Mouse (Mus musculus) intestine, embryonic 15.5 days (tissue): ENCODE data around the gene Dvl3. TPM values are rescaled to one million over a fixed set of nuclear protein-coding genes. Genes with fewer than 3 reads are reported as not detected.

Source experiments
- ATAC-seq: fragments of 200-750 bp; cut with Nextera tagmentation; 2 replicates; pipeline ENCODE4 v1.8.0; 2017; ENCODE audit warnings: moderate TSS enrichment, moderate library complexity
- H3K27ac ChIP-seq: fragments of 300-500 bp; sonication (generic); 2 replicates; pipeline ENCODE4 v1.5.1; 2015; ENCODE audit warnings: mild to moderate bottlenecking, inconsistent platforms
- H3K27me3 ChIP-seq: fragments of 300-500 bp; sonication (generic); replicated peaks from 2 replicates; pipeline ENCODE4 v1.6.1; 2015; ENCODE audit warnings: inconsistent platforms
- H3K36me3 ChIP-seq: fragments of 300-500 bp; sonication (generic); 2 replicates; pipeline ENCODE4 v1.6.1; 2015; ENCODE audit warnings: inconsistent platforms
- H3K4me1 ChIP-seq: fragments of 300-500 bp; sonication (generic); replicated peaks from 2 replicates; pipeline ENCODE4 v1.6.1; 2015; ENCODE audit warnings: inconsistent platforms
- H3K4me2 ChIP-seq: fragments of 300-500 bp; sonication (generic); replicated peaks from 2 replicates; pipeline ENCODE4 v1.6.1; 2015; ENCODE audit warnings: mild to moderate bottlenecking, inconsistent platforms
- H3K4me3 ChIP-seq: fragments of 300-500 bp; sonication (generic); replicated peaks from 2 replicates; pipeline ENCODE4 v1.5.1; 2015; ENCODE audit warnings: inconsistent platforms
- H3K9ac ChIP-seq: fragments of 300-500 bp; sonication (generic); 2 replicates; pipeline ENCODE4 v1.6.1; 2015; ENCODE audit warnings: inconsistent platforms
- H3K9me3 ChIP-seq: fragments of 300-500 bp; sonication (generic); 2 replicates; pipeline ENCODE4 v1.6.1; 2016; ENCODE audit warnings: inconsistent platforms
- WGBS: fragments of 180-500 bp; shearing (Covaris S2); methylation state at CpG from one replicate; pipeline ENCODE4 v1.1.7; 2015; 5-methylcytosine and 5-hydroxymethylcytosine counted together
- polyA plus RNA-seq: library from polyadenylated mRNA; unstranded; fragments of >200 nt; fragmentation: Nextera tagmentation; extraction: Ambion mirVana; gene quantifications from 2 replicates; pipeline ENCODE4 v1.2.1, GENCODE M21; 2015

The Dvl3 gene
- polyA plus RNA-seq, 1 experiment from 2014 or later = 18.1 TPM

GRCm38 (mm10) chr16:20552594-20552993 lies 35.8 kb downstream of the Dvl3 start:
- Histone ChIP-seq H3K9me3 (no peaks in the 10 kb centered on the region), H3K4me1 (peaks cover 10% of the 10 kb centered on the region), H3K9ac (no peak overlapping the region), H3K27ac (no peak overlapping the region), H3K36me3 (peaks cover 29% of the 10 kb centered on the region), H3K27me3 (no peaks in the 10 kb centered on the region), H3K4me3 (no peak overlapping the region), H3K4me2 (no peak overlapping the region)
- WGBS = 88% methylated on average over 1 of the region's 1 CpGs
- no peak for ATAC-seq

DNA sequence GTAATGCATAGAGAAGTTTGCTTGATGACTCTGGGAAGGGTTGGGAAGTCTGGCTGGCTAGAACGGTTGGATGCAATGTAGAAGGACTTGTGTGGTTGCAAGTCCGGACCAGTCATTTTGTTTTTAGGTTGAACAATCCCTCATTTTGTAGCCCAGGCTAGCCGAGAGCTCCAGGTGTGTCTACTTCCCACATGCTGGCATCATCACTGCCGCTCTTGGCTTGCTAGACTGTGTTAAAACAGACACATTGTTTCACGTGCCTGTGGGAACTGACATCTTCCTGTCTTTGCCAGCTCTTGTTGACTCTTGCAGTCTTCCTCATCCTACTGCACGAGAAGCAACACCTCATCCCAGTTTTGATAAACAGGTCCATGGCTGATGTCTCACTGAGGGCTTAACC lies 38.2 kb downstream of the Dvl3 start:
- Histone ChIP-seq H3K27me3 (no peaks in the 10 kb centered on the region), H3K4me3 (no peak overlapping the region), H3K36me3 (peaks cover 47% of the 10 kb centered on the region), H3K27ac (no peak overlapping the region), H3K9ac (no peak overlapping the region), H3K4me2 (no peak overlapping the region), H3K4me1 (no peaks in the 10 kb centered on the region), H3K9me3 (no peaks in the 10 kb centered on the region)
- WGBS = 90% methylated on average over 6 of the region's 6 CpGs
- ATAC-seq = no peak

DNA sequence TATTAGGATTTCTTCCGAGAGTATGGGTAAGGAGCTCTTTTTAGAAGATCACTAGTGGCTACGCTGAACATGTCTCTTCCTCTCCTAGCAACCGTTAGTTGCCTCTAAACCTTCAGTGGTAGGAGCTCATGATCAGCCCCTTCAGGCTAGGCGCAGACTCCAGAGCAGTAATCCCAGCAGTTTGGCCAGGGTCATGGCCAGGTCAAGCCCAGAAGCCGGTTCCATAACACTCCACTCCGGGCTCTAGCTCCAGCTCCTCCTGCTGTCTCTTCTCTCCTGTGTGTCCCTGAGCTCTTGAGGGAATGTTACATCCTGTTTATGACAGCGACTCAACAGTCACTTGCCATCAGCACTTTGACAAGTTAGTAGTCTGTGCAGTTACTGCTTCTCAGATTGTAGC lies 40.6 kb downstream of the Dvl3 start:
- Histone ChIP-seq H3K36me3 (peaks cover 40% of the 10 kb centered on the region), H3K9ac (no peak overlapping the region), H3K27me3 (no peaks in the 10 kb centered on the region), H3K4me3 (no peak overlapping the region), H3K4me2 (no peak overlapping the region), H3K9me3 (no peaks in the 10 kb centered on the region), H3K27ac (no peak overlapping the region), H3K4me1 (no peaks in the 10 kb centered on the region)
- ATAC-seq = no peak
- WGBS = 56% methylated on average over 7 of the region's 7 CpGs

- H3K36me3 ChIP-seq = peaks cover 10% of the 10 kb centered on the region
- no peak overlapping the region for H3K27ac ChIP-seq
- 37% methylated on average over 1 of the region's 1 CpGs for WGBS
- no peak overlapping the region for H3K9ac ChIP-seq
- H3K27me3 ChIP-seq = no peaks in the 10 kb centered on the region
- no peaks in the 10 kb centered on the region for H3K9me3 ChIP-seq
- no peak overlapping the region for H3K4me2 ChIP-seq
- no peaks in the 10 kb centered on the region for H3K4me1 ChIP-seq
- H3K4me3 ChIP-seq = no peak overlapping the region
- ATAC-seq = no peak
Observed at GRCm38 (mm10) chr16:20565075-20565474, 48.3 kb downstream of the Dvl3 start.

Other genes with a start within 250 kb of the Dvl3 start
- 94.5 and 95.5 TPM in 2 replicates for gene Parl, start 214.6 kb upstream of the Dvl3 start, polyA plus RNA-seq
- not detected in 2 replicates for gene Cyp2ab1, start 191.6 kb upstream of the Dvl3 start, polyA plus RNA-seq
- gene Abcc5, start 90.6 kb upstream of the Dvl3 start, polyA plus RNA-seq = 39.4 and 40.0 TPM in 2 replicates
- 99.4 and 102 TPM in 2 replicates for gene Eif2b5, start 18.2 kb upstream of the Dvl3 start, polyA plus RNA-seq
- 614 and 624 TPM in 2 replicates for gene Ap2m1, start 18.5 kb downstream of the Dvl3 start, polyA plus RNA-seq
- gene Abcf3, start 31.6 kb downstream of the Dvl3 start, polyA plus RNA-seq = 58.6 and 59.0 TPM in 2 replicates
- 5.5 and 7.0 TPM in 2 replicates for gene Vwa5b2, start 72.5 kb downstream of the Dvl3 start, polyA plus RNA-seq
- gene Eef1akmt4, start 94.6 kb downstream of the Dvl3 start, polyA plus RNA-seq = 32.0 and 37.2 TPM in 2 replicates
- 0.19 TPM in 1 of 2 replicates, not detected in the other for gene Gm49333, start 94.6 kb downstream of the Dvl3 start, polyA plus RNA-seq
- gene Alg3, start 94.8 kb downstream of the Dvl3 start, polyA plus RNA-seq = 40.1 and 46.0 TPM in 2 replicates
- 0.83 and 0.97 TPM in 2 replicates for gene Camk2n2, start 104.3 kb downstream of the Dvl3 start, polyA plus RNA-seq
- 1.3 and 1.6 TPM in 2 replicates for gene Ece2, start 112.8 kb downstream of the Dvl3 start, polyA plus RNA-seq
- 283 and 284 TPM in 2 replicates for gene Psmd2, start 134.7 kb downstream of the Dvl3 start, polyA plus RNA-seq
- gene Eif4g1, start 151.3 kb downstream of the Dvl3 start, polyA plus RNA-seq = 183 and 196 TPM in 2 replicates
- gene Fam131a, start 176.3 kb downstream of the Dvl3 start, polyA plus RNA-seq = 6.3 and 6.7 TPM in 2 replicates
- 104 and 112 TPM in 2 replicates for gene Polr2h, start 200.7 kb downstream of the Dvl3 start, polyA plus RNA-seq
- 14.3 and 15.7 TPM in 2 replicates for gene Clcn2, start 200.8 kb downstream of the Dvl3 start, polyA plus RNA-seq
- 3.3 and 3.6 TPM in 2 replicates for gene Chrd, start 216.1 kb downstream of the Dvl3 start, polyA plus RNA-seq
- gene Thpo, start 217.5 kb downstream of the Dvl3 start, polyA plus RNA-seq = 1.8 and 2.4 TPM in 2 replicates